ENCODE assay signal across 28 mouse cellular contexts in the genomic region with DNA sequence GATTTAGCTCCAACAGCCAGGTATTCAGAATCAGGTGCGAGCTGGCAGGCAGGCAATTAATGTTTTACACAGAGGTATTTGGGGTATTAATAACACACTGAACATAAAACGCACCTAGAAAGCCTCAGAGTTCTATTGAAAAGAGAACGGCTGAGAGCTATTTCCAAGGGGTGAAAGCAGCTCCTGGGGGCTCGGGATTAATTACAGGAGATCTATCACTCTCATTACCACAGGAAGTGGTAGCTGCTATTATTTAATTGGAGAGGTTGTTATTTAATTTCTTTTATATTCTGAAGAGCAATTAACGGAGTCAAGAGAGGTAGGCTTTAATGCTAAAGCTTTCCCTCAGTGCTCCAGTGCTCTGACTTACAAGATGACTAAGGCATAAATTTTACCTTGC.
DNase-seq lines count a peak whose midpoint lies in the region; ATAC-seq and TF ChIP-seq lines count a peak whose summit lies in the region.
"Had no signal": no experiment of that assay in that cellular context is flagged by ENCODE, and none has a peak within 500 bp of the region (broad histone marks: within the 10 kb centered on the region; RNA-seq: fewer than 3 reads in every experiment).

No protein-coding gene starts in this region.

- no peak for TF ChIP-seq CTCF in hindbrain, postnatal 0 days (IDR thresholded peaks at IDR 0.05; ENCODE audit: low read depth)
- no peak for TF ChIP-seq CTCF in midbrain, postnatal 0 days (IDR thresholded peaks at IDR 0.05)

- ATAC-seq in hindbrain, embryonic 14.5 days (ENCODE audit: low FRiP score) = peak; percentile 24; the same call in 1 of the 2 replicates
- ATAC-seq in hindbrain, postnatal 0 days = 0 out of 2 replicates have a peak, but pooled peaks have one; percentile 18
- no peak for ATAC-seq in hindbrain, embryonic 13.5 days (ENCODE audit: low FRiP score)
- ATAC-seq in midbrain, postnatal 0 days (ENCODE audit: low FRiP score) = no peak
- no peak for ATAC-seq in midbrain, embryonic 14.5 days (ENCODE audit: low FRiP score, low TSS enrichment)
- peak; percentile 59 for ATAC-seq in neural tube, embryonic 15.5 days (ENCODE audit: low FRiP score)
- ATAC-seq: forebrain, embryonic 15.5 days; intestine, embryonic 15.5 days; Patski had no signal

- no peak overlapping the region for H3K27ac ChIP-seq in hindbrain, embryonic 14.5 days
- no peak overlapping the region for H3K27ac ChIP-seq in hindbrain, embryonic 10.5 days
- no peak overlapping the region for H3K27ac ChIP-seq in hindbrain, postnatal 0 days
- H3K27ac ChIP-seq in hindbrain, embryonic 13.5 days = no peak overlapping the region
- H3K27ac ChIP-seq in midbrain, postnatal 0 days (ENCODE audit: low read depth, low read length) = no peak overlapping the region
- H3K27ac ChIP-seq in midbrain, embryonic 14.5 days (replicated peaks; ENCODE audit: low read depth, low read length) = no peak overlapping the region
- H3K27ac ChIP-seq in neural tube, embryonic 15.5 days (replicated peaks) = no peak overlapping the region
- H3K27ac ChIP-seq: embryonic facial prominence, embryonic 12.5 days; embryonic facial prominence, embryonic 15.5 days; forebrain, embryonic 15.5 days; heart, adult 2 months; heart, embryonic 10.5 days; heart, embryonic 13.5 days; intestine, embryonic 15.5 days had no signal

- WGBS in hindbrain, embryonic 14.5 days = 57% methylated on average over 5 of the region's 5 CpGs
- WGBS in hindbrain, embryonic 10.5 days = 71% methylated on average over 5 of the region's 5 CpGs
- 56% methylated on average over 5 of the region's 5 CpGs for WGBS in hindbrain, postnatal 0 days
- WGBS in hindbrain, embryonic 13.5 days = 51% methylated on average over 5 of the region's 5 CpGs
- WGBS in midbrain, postnatal 0 days = 60% methylated on average over 5 of the region's 5 CpGs
- WGBS in midbrain, embryonic 14.5 days = 60% methylated on average over 5 of the region's 5 CpGs
- WGBS in neural tube, embryonic 15.5 days = 39% methylated on average over 5 of the region's 5 CpGs

- no peak overlapping the region for H3K4me3 ChIP-seq in hindbrain, embryonic 14.5 days (replicated peaks; ENCODE audit: low read length)
- no peak overlapping the region for H3K4me3 ChIP-seq in hindbrain, embryonic 10.5 days
- H3K4me3 ChIP-seq in hindbrain, postnatal 0 days (ENCODE audit: low read length) = no peak overlapping the region
- H3K4me3 ChIP-seq in hindbrain, embryonic 13.5 days = no peak overlapping the region
- H3K4me3 ChIP-seq in midbrain, postnatal 0 days (ENCODE audit: low read depth, low read length) = no peak overlapping the region
- H3K4me3 ChIP-seq in midbrain, embryonic 14.5 days (replicated peaks; ENCODE audit: low read depth, low read length) = no peak overlapping the region
- H3K4me3 ChIP-seq in neural tube, embryonic 15.5 days (replicated peaks) = no peak overlapping the region
- H3K4me3 ChIP-seq: embryonic facial prominence, embryonic 12.5 days; embryonic facial prominence, embryonic 15.5 days; forebrain, embryonic 15.5 days; heart, adult 2 months; heart, embryonic 10.5 days; heart, embryonic 13.5 days; intestine, embryonic 15.5 days had no signal

- H3K9me3 ChIP-seq in hindbrain, embryonic 14.5 days (ENCODE audit: control insufficient read depth, low read length) = no peaks in the 10 kb centered on the region
- no peaks in the 10 kb centered on the region for H3K9me3 ChIP-seq in hindbrain, embryonic 10.5 days
- no peaks in the 10 kb centered on the region for H3K9me3 ChIP-seq in hindbrain, postnatal 0 days (ENCODE audit: low read length)
- H3K9me3 ChIP-seq in hindbrain, embryonic 13.5 days = no peaks in the 10 kb centered on the region
- no peaks in the 10 kb centered on the region for H3K9me3 ChIP-seq in midbrain, postnatal 0 days (ENCODE audit: low read length)
- no peaks in the 10 kb centered on the region for H3K9me3 ChIP-seq in midbrain, embryonic 14.5 days (ENCODE audit: control insufficient read depth, low read length)
- no peaks in the 10 kb centered on the region for H3K9me3 ChIP-seq in neural tube, embryonic 15.5 days (replicated peaks)
- H3K9me3 ChIP-seq: embryonic facial prominence, embryonic 12.5 days; embryonic facial prominence, embryonic 15.5 days; forebrain, embryonic 15.5 days; G1E; heart, embryonic 10.5 days; heart, embryonic 13.5 days; intestine, embryonic 15.5 days had no signal

- H3K9ac ChIP-seq in hindbrain, embryonic 14.5 days = no peak overlapping the region
- no peak overlapping the region for H3K9ac ChIP-seq in hindbrain, postnatal 0 days (replicated peaks; ENCODE audit: low read length)
- H3K9ac ChIP-seq in hindbrain, embryonic 13.5 days = no peak overlapping the region
- H3K9ac ChIP-seq in midbrain, postnatal 0 days (replicated peaks; ENCODE audit: low read length, poor library complexity, severe bottlenecking) = no peak overlapping the region
- no peak overlapping the region for H3K9ac ChIP-seq in midbrain, embryonic 14.5 days (replicated peaks; ENCODE audit: low read length)
- H3K9ac ChIP-seq in neural tube, embryonic 15.5 days (replicated peaks) = no peak overlapping the region
- H3K9ac ChIP-seq: embryonic facial prominence, embryonic 12.5 days; embryonic facial prominence, embryonic 15.5 days; forebrain, embryonic 15.5 days; heart, embryonic 13.5 days; intestine, embryonic 15.5 days had no signal

- no peaks in the 10 kb centered on the region for H3K4me1 ChIP-seq in hindbrain, embryonic 14.5 days (replicated peaks; ENCODE audit: control insufficient read depth, insufficient read depth, low read length)
- H3K4me1 ChIP-seq in hindbrain, embryonic 10.5 days (replicated peaks) = no peaks in the 10 kb centered on the region
- H3K4me1 ChIP-seq in hindbrain, postnatal 0 days (ENCODE audit: insufficient read depth, low read length) = no peaks in the 10 kb centered on the region
- no peaks in the 10 kb centered on the region for H3K4me1 ChIP-seq in hindbrain, embryonic 13.5 days (replicated peaks)
- no peaks in the 10 kb centered on the region for H3K4me1 ChIP-seq in midbrain, postnatal 0 days (ENCODE audit: insufficient read depth, low read length)
- no peaks in the 10 kb centered on the region for H3K4me1 ChIP-seq in midbrain, embryonic 14.5 days (ENCODE audit: control insufficient read depth, insufficient read depth, low read length)
- no peaks in the 10 kb centered on the region for H3K4me1 ChIP-seq in neural tube, embryonic 15.5 days
- H3K4me1 ChIP-seq: embryonic facial prominence, embryonic 12.5 days; embryonic facial prominence, embryonic 15.5 days; forebrain, embryonic 15.5 days; heart, embryonic 10.5 days; heart, embryonic 13.5 days; intestine, embryonic 15.5 days had no signal

- no peak overlapping the region for H3K4me2 ChIP-seq in hindbrain, embryonic 14.5 days (replicated peaks)
- H3K4me2 ChIP-seq in hindbrain, postnatal 0 days (ENCODE audit: low read depth, low read length) = no peak overlapping the region
- no peak overlapping the region for H3K4me2 ChIP-seq in hindbrain, embryonic 13.5 days
- no peak overlapping the region for H3K4me2 ChIP-seq in midbrain, postnatal 0 days (ENCODE audit: low read depth, low read length, poor library complexity, severe bottlenecking)
- no peak overlapping the region for H3K4me2 ChIP-seq in midbrain, embryonic 14.5 days (ENCODE audit: low read length)
- H3K4me2 ChIP-seq in neural tube, embryonic 15.5 days = no peak overlapping the region
- H3K4me2 ChIP-seq: embryonic facial prominence, embryonic 12.5 days; embryonic facial prominence, embryonic 15.5 days; forebrain, embryonic 15.5 days; heart, embryonic 13.5 days; intestine, embryonic 15.5 days had no signal

- DNase-seq in hindbrain, embryonic 14.5 days (ENCODE audit: low spot score) = no peak
- no peak for DNase-seq in hindbrain, embryonic 10.5 days (ENCODE audit: low spot score)
- DNase-seq in hindbrain, postnatal 0 days (ENCODE audit: low spot score) = peak; percentile 4
- peak; percentile 28 for DNase-seq in midbrain, postnatal 0 days (ENCODE audit: low spot score)
- DNase-seq in midbrain, embryonic 14.5 days = no peak
- DNase-seq: adrenal gland, postnatal 10 days; adrenal gland, postnatal 36 days; B cell, adult 2 months; cerebellum, adult 11 months; cerebellum, adult 2 months; cerebellum, adult 9-11 months; cerebellum, postnatal 25 days; gastrocnemius, postnatal 10 days; gastrocnemius, postnatal 36 days; heart, adult 2 months; heart, postnatal 14 days; heart, postnatal 4 days had no signal

- H3K36me3 ChIP-seq in hindbrain, embryonic 14.5 days (replicated peaks; ENCODE audit: control insufficient read depth, insufficient read depth) = no peaks in the 10 kb centered on the region
- H3K36me3 ChIP-seq in hindbrain, embryonic 10.5 days = no peaks in the 10 kb centered on the region
- no peaks in the 10 kb centered on the region for H3K36me3 ChIP-seq in hindbrain, postnatal 0 days (ENCODE audit: insufficient read depth, low read length)
- H3K36me3 ChIP-seq in hindbrain, embryonic 13.5 days = no peaks in the 10 kb centered on the region
- H3K36me3 ChIP-seq in midbrain, postnatal 0 days (ENCODE audit: insufficient read depth, low read length) = no peaks in the 10 kb centered on the region
- no peaks in the 10 kb centered on the region for H3K36me3 ChIP-seq in midbrain, embryonic 14.5 days (ENCODE audit: control insufficient read depth, insufficient read depth, low read length)
- no peaks in the 10 kb centered on the region for H3K36me3 ChIP-seq in neural tube, embryonic 15.5 days
- H3K36me3 ChIP-seq: embryonic facial prominence, embryonic 12.5 days; embryonic facial prominence, embryonic 15.5 days; forebrain, embryonic 15.5 days; G1E; heart, embryonic 10.5 days; heart, embryonic 13.5 days; intestine, embryonic 15.5 days had no signal

- no peaks in the 10 kb centered on the region for H3K27me3 ChIP-seq in hindbrain, embryonic 14.5 days (ENCODE audit: control insufficient read depth, insufficient read depth, low read length)
- no peaks in the 10 kb centered on the region for H3K27me3 ChIP-seq in hindbrain, embryonic 10.5 days (ENCODE audit: insufficient read depth, poor library complexity, severe bottlenecking)
- H3K27me3 ChIP-seq in hindbrain, postnatal 0 days (ENCODE audit: insufficient read depth, low read length) = no peaks in the 10 kb centered on the region
- H3K27me3 ChIP-seq in hindbrain, embryonic 13.5 days = no peaks in the 10 kb centered on the region
- H3K27me3 ChIP-seq in midbrain, postnatal 0 days (ENCODE audit: insufficient read depth, low read length) = no peaks in the 10 kb centered on the region
- H3K27me3 ChIP-seq in midbrain, embryonic 14.5 days (ENCODE audit: control insufficient read depth, insufficient read depth, low read length) = no peaks in the 10 kb centered on the region
- no peaks in the 10 kb centered on the region for H3K27me3 ChIP-seq in neural tube, embryonic 15.5 days (replicated peaks)
- H3K27me3 ChIP-seq: CH12.LX; embryonic facial prominence, embryonic 12.5 days; embryonic facial prominence, embryonic 15.5 days; forebrain, embryonic 15.5 days; heart, embryonic 13.5 days; intestine, embryonic 15.5 days; Patski had no signal

Comparison
In these comparisons a context has a peak if more than half of its experiments do, and no peak if none do; other contexts are left out.
1. ATAC-seq: peak in hindbrain, embryonic 14.5 days (single experiment), hindbrain, postnatal 0 days (single experiment) and neural tube, embryonic 15.5 days (single experiment); none in hindbrain, embryonic 13.5 days (single experiment), midbrain, postnatal 0 days (single experiment) and midbrain, embryonic 14.5 days (single experiment).
2. DNase-seq: peak in hindbrain, postnatal 0 days (single experiment) and midbrain, postnatal 0 days (single experiment); none in hindbrain, embryonic 14.5 days (single experiment), hindbrain, embryonic 10.5 days (single experiment) and midbrain, embryonic 14.5 days (single experiment).